Mouse (Mus musculus) layer of hippocampus, postnatal 36 days (tissue): ENCODE data around the gene Ccnl2. TPM values are rescaled to one million over a fixed set of nuclear protein-coding genes. Genes with fewer than 3 reads are reported as not detected.

Experiments
- DNase-seq, 2 experiments: peaks; one replicate each; pipeline ENCODE4 v3.0.0; 2022
- microRNA-seq, 2 experiments: library from miRNA; unstranded; fragments of <30 nt; microRNA quantifications; one replicate each; pipeline ENCODE4 v1.2.0; 2021
- total RNA-seq, 2 experiments: library from RNA; stranded (reverse); gene quantifications; 2 replicates each; pipeline ENCODE4 v1.2.3; 2021

The Ccnl2 gene
- total RNA-seq, 2 experiments from 2014 or later = 87.0 to 106 TPM

- peak; percentile 96 to 97 for DNase-seq
These were observed 57.2 kb downstream of the Ccnl2 start, which contains the start of the genes Cptp and Ints11 for GRCm38 (mm10) chr4:155869317-155870033. TSS of gene Cptp (minus strand) at chr4:155869440. TSS of gene Ints11 (plus strand) at chr4:155869546.

DNA sequence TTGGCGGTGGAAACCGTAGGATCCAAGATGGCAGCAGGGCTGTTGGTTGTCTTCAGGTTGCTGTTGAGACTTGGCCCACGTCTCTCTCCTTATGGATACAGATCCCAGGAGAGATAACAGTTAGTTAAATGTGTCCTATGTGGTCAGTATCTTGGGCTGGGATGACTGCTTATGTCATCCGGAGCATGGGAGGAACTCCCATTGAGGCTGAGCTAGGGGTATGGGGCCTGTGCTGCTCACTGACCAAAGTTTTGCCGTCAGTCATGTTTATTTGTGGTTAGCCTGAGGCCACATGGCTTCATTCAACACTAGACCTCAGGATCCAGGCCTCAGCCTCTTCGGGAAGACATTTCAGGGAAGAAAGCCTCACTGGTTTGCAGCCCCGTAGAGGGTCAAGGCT is 59.1 kb downstream of the Ccnl2 start:
- DNase-seq = no peak

Small RNA genes lying within 50 kb of the gene (microRNA-seq; reads per million reads assigned to microRNA genes)
- gene Gm27743 = 0 reads per million in 2 experiments

Other genes with a start within 250 kb of the Ccnl2 start
- gene Slc35e2, start 211.1 kb upstream of the Ccnl2 start, total RNA-seq = 10 to 100 TPM; 40.1 to 41.0 TPM
- gene Cdk11b, start 187.6 kb upstream of the Ccnl2 start, total RNA-seq = 10 to 100 TPM; 43.6 to 46.8 TPM
- gene Gm10563, start 167.1 kb upstream of the Ccnl2 start, total RNA-seq = not detected
- 1 to 10 TPM; 3.9 to 6.4 TPM for gene Mmp23, start 159.1 kb upstream of the Ccnl2 start, total RNA-seq
- 100 to 1,000 TPM in 1 of 2 experiments, 10 to 100 TPM in 1; 96.8 to 109 TPM for gene Mib2, start 143.3 kb upstream of the Ccnl2 start, total RNA-seq
- gene Fndc10, start 118.1 kb upstream of the Ccnl2 start, total RNA-seq = 10 to 100 TPM; 21.8 to 23.0 TPM
- 10 to 100 TPM; 78.3 to 82.6 TPM for gene Ssu72, start 107.7 kb upstream of the Ccnl2 start, total RNA-seq
- 10 to 100 TPM; 34.7 to 35.1 TPM for gene Tmem240, start 77.7 kb upstream of the Ccnl2 start, total RNA-seq
- 10 to 100 TPM; 51.8 to 54.0 TPM for gene Atad3a, start 51.4 kb upstream of the Ccnl2 start, total RNA-seq
- gene Vwa1, start 37.8 kb upstream of the Ccnl2 start, total RNA-seq = 10 to 100 TPM; 10.5 to 11.3 TPM
- gene Tmem88b, start 26.6 kb upstream of the Ccnl2 start, total RNA-seq = 10 to 100 TPM; 29.6 to 31.8 TPM
- gene Ankrd65, start 22.1 kb upstream of the Ccnl2 start, total RNA-seq = not detected
- 10 to 100 TPM; 83.0 to 87.4 TPM for gene Mrpl20, start 9.6 kb upstream of the Ccnl2 start, total RNA-seq
- gene Aurkaip1, start 18.8 kb downstream of the Ccnl2 start, total RNA-seq = 10 to 100 TPM; 88.4 to 98.2 TPM
- 1 to 10 TPM; 5.6 to 8.1 TPM for gene Mxra8, start 27.2 kb downstream of the Ccnl2 start, total RNA-seq
- gene Dvl1, start 34.9 kb downstream of the Ccnl2 start, total RNA-seq = 10 to 100 TPM; 75.6 to 76.6 TPM
- gene Tas1r3, start 50.9 kb downstream of the Ccnl2 start, total RNA-seq = under 1 TPM; 0.15 to 0.48 TPM
- gene Cptp, start 57.0 kb downstream of the Ccnl2 start, total RNA-seq = 10 to 100 TPM; 24.5 to 24.9 TPM
- 10 to 100 TPM; 35.7 to 36.9 TPM for gene Ints11, start 57.1 kb downstream of the Ccnl2 start, total RNA-seq
- gene Pusl1, start 79.3 kb downstream of the Ccnl2 start, total RNA-seq = 10 to 100 TPM; 56.8 to 59.9 TPM
- gene Acap3, start 79.3 kb downstream of the Ccnl2 start, total RNA-seq = 100 to 1,000 TPM; 109 to 128 TPM
- 10 to 100 TPM; 66.2 to 74.1 TPM for gene Ube2j2, start 131.3 kb downstream of the Ccnl2 start, total RNA-seq
- gene C1qtnf12, start 149.8 kb downstream of the Ccnl2 start, total RNA-seq = 10 to 100 TPM; 12.7 to 18.6 TPM
- gene B3galt6, start 180.2 kb downstream of the Ccnl2 start, total RNA-seq = 10 to 100 TPM in 1 of 2 experiments, 1 to 10 TPM in 1; 9.7 to 10.6 TPM
- gene Sdf4, start 180.4 kb downstream of the Ccnl2 start, total RNA-seq = 100 to 1,000 TPM; 178 to 190 TPM
- gene Tnfrsf4, start 201.4 kb downstream of the Ccnl2 start, total RNA-seq = 1 to 10 TPM; 2.3 to 2.5 TPM
- not detected for gene Tnfrsf18, start 213.7 kb downstream of the Ccnl2 start, total RNA-seq
- gene Ttll10, start 246.9 kb downstream of the Ccnl2 start, total RNA-seq = under 1 TPM in 1 of 2 experiments, not detected in 1; 0.20 TPM